Mouse (Mus musculus) lung, postnatal 0 days (tissue): ENCODE results near the gene Ccdc38.

Experiments
- CTCF ChIP-seq: IDR thresholded peaks from 2 replicates; pipeline ENCODE4 v1.5.1; 2016; ENCODE audit warnings: antibody characterized with exemption, mild to moderate bottlenecking
- EP300 ChIP-seq: IDR thresholded peaks from 2 replicates; pipeline ENCODE4 v1.6.1; 2016; ENCODE audit warnings: antibody characterized with exemption, mild to moderate bottlenecking, control low read depth

DNA sequence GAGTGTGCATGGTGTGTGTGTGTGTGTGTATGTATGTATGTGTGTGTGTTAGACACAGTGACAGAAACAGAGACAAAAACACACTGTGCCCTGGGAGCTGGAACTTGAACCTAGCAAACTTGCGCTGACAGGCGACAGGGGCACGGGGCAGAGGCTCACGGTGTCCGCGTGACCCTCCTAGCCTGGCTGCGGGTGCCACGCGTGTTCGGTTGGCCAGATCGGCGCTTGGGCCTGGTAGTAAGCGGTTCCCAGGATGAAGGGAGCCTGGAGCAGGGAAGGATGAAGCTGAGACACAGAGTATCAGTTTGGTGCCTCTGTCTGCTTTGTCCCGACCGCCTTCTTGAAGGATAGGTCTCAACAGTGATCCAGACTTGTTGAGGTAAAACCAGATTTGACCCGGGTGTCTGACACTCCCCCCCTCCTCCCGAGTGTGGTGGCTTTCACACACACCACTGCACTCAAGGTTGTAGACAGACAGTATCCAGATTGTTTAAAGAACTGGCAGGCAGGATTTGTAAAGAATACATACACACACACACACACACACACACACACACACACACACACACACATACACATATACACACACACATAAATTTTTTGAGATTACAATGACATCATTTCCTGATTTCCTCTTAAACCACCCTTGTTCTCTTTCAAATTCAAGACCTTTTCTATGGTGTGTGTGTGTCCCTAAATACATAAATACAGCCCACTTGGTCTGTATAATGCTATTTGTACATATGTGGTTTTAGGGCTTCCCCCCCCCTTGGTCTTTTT is at the start of gene Ccdc38:
- TF ChIP-seq EP300, result no peak
- TF ChIP-seq CTCF, result no peak
